Mouse (Mus musculus) lung, postnatal 10 days (tissue): ENCODE data around the gene Fer.

Experiments used
- DNase-seq: peaks from one replicate; pipeline ENCODE4 v3.0.0; 2021

Fer gene

DNA sequence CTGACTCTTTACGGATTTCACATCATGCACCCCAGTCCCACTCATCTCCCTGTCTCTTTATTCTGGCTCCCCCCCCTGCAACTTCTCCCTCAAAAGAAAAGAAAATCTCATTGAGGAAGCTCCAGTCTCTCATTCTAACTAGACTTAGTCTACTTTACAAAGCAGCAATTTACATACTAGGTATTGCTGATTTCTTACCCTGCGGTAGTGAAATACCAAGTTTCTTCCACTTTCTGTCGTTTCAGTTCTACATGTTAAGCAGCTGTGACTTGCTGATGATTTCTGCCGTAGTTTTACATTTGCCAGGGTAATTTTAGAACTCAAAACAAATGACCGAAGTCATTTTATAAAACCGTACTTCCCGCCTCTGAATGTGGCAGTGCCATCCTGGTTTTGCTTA is 8.9 kb downstream of the Fer start:
- DNase-seq: no peak

GRCm38 (mm10) chr17:63878889-63879288 is 16.0 kb downstream of the Fer start:
- no peak for DNase-seq

DNA sequence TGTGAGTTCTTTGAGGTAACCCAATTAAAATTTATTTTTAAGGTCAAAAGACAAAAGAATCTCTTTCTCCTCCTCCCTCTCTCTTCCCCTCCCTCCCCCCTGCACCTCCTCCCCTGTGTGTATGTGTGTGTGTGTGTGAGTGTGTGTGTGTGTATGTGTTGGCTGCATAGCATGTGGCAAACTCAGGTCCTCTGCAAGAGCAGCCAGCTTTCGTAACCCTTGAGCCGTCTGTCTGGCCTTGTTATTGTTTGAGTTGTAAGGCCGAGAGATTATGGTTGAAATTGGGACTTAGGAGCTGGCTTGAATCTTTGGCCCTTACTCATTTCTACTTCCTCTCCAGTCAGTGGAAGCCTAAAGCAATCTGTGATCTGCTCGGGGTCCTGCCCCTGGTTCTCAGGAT is 17.1 kb downstream of the Fer start:
- DNase-seq: no peak

GRCm38 (mm10) chr17:63886988-63887387 is 24.1 kb downstream of the Fer start:
- DNase-seq: no peak

- no peak for DNase-seq
Measured at GRCm38 (mm10) chr17:63890611-63891010, 27.7 kb downstream of the Fer start.

GRCm38 (mm10) chr17:63895829-63896228 is 33.0 kb downstream of the Fer start:
- no peak for DNase-seq

- DNase-seq: no peak
Measured at GRCm38 (mm10) chr17:63897050-63897449, 34.2 kb downstream of the Fer start.

- DNase-seq: no peak
Measured at GRCm38 (mm10) chr17:63909297-63909696, 46.4 kb downstream of the Fer start.

- peak; percentile 10 for DNase-seq
Measured at GRCm38 (mm10) chr17:63921601-63922203, 58.8 kb downstream of the Fer start.

DNA sequence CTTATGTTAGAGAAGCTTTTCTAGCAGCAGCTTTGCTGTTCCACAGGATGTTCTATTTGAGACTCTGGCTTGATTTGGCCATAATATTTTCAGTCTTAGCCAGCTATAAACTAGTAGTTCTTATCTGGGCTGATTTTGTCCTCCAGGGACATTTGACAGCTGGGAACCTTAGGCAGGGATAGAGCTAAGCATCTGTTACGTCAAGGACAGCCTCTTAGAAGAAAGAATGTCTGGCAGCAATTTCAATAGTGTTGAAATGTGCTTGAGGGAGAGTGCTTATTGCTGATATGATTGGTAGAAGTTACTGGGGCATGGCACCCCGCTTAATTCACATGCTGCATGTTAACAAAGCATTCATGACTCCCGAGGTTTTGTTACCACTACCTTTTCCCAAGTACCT is 62.7 kb downstream of the Fer start:
- DNase-seq: peak; percentile 13

DNA sequence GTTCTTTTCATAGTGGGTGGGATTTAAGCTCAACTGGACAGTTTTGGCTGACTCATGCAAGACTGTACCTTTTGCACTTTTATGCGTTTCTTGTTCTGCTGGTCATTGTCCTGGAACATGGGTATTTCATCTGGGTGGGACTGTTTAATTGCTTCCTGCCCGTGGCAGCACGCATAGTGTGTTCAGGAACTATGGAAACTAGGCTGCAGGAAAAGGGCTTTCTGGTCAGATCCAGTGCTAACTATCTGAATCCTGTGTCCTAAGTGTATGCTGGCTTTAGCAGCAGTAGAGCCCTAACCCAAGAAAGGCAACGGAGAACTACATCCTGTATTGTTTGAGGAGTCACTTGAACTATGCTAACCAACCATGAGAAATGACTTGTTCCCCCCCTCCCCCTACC is 67.8 kb downstream of the Fer start:
- DNase-seq: no peak

GRCm38 (mm10) chr17:63931556-63931955 is 68.7 kb downstream of the Fer start:
- no peak for DNase-seq

- DNase-seq: no peak
Measured at GRCm38 (mm10) chr17:63935408-63935807, 72.5 kb downstream of the Fer start.

GRCm38 (mm10) chr17:63937886-63938285 is 75.0 kb downstream of the Fer start:
- no peak for DNase-seq

DNA sequence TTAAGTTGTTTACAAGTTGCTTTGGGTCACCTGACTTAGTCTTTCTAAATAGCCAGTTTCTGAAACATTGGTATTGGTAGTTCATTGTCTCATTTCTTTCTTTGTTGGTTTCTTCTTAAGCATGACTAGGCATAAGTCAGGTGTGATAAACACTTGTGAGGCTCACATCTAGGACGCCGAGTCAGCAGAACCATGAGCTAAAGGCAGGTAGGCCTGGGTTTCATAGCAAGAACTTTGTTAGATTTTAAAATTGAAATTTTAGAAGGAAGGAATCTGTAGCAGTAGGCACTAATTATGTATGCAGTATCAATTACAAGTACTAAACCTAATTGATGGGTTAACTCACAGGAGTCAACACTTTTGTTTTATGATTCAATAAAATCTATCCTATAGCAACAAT is 83.9 kb downstream of the Fer start:
- no peak for DNase-seq

DNA sequence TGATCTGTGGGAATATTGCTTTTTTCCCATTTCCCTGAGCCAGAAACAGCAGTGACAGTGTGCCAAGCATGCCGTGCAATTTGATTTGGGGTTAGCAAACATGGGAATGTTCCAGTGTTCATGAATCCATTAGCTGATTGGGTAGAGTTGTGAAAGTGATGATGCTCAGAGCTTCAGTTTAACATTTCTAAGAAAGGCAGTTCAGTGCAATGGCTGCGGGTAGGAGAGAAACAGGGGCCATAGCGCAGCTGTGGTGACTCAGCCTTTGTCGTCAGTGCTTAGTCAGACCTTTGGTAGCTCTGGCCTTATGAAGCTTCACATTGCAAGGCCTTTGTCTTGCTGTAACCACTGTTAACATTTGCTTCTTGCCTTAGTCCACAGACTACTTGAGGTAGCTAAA is 85.9 kb downstream of the Fer start:
- no peak for DNase-seq

GRCm38 (mm10) chr17:63951436-63951835 is 88.6 kb downstream of the Fer start:
- peak; percentile 16 for DNase-seq

- DNase-seq: no peak
Measured at GRCm38 (mm10) chr17:63967091-63967490, 104.2 kb downstream of the Fer start.

DNA sequence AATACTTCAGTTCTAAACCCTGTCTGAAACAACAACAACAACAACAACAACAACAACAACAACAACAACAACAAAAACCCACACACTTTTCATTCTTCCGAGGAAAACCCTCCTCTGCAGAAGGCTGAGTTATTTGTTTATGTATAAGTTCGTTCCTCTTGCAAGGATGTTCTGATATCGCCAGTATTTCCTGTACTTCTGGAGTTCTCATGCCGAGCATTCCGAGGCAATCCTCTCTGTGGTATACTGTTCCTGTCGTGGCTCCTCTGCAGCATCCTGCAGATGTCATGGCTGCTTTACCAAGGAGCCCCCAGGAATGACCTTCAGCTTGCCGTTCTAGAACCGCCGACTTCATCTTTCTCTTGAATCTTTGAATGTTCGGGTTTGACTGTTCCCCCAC is 106.6 kb downstream of the Fer start:
- DNase-seq: no peak

DNA sequence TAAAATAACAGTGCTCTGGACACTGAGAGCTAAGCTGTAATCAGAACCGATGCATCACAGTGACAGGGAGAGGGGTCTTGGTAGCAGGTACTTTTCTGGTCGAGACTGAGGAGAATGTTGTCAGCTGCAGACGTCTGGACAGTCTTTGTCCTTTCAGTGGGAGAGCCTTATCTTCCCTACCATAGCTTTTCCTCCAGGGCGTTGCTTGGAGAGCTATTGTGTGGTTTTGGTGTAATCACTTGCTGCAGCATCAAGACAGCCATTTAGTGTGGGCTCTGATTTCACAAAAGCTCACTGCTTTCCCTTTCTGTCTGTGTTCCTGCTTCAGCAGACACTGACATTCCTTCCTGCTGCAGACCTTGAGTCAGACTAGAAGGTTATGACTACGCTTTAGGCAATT is 107.4 kb downstream of the Fer start:
- peak; percentile 24 for DNase-seq

DNA sequence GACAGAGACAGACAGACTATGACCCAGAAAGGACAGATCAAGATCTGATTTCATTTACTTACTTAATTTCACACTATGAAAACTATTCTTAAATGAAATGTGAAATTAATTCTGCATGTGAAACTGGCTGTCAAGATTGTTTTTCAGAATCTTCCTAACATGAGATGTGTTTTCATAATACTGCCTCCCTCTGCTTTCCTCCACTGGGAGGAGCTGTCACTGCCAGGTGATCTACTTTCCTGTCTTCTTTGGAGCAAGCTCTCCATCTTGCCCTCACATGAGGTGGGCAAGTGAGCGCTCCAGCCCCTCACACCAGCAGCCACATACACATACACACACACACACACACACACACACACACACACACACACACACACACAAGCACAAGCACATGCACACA is 108.1 kb downstream of the Fer start:
- DNase-seq: no peak

DNA sequence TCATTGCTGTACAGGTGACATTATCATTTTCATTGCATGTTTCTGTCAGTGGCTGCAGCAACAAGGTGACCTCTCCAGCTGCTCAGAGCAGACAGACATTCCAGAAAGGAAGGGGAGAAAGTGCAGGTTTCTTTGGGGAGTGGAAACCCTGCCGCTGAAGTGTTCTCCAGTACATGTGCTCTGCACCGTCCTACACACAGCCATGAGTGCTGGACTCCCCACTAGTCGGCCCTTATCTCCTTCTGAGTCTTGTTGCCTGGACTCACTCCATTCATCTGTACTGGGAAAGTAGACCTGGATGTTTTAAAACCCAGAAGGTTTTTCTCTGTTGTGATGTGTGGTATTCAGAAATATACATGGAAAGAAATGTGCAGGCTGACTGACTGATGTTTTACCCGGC is 109.3 kb downstream of the Fer start:
- DNase-seq: no peak

DNA sequence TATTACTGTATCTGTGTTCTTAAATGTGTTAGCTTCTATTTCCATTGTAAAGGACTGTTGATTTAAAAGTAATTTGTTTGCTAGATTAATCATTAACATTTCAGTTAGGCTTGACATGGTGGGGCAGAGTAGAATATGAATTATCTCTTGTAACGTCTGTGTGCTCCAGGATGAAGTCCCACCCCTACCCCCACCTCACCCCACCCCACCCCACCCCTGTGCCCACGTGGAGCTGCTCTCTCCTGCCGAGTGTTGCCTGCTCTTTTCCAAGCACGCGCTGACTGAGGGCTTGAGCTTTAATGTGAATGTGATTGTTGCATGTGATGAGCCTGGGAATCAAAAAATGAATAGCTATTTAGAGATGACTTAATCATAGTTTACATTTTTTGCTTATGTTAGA is 110.9 kb downstream of the Fer start:
- DNase-seq: no peak

DNA sequence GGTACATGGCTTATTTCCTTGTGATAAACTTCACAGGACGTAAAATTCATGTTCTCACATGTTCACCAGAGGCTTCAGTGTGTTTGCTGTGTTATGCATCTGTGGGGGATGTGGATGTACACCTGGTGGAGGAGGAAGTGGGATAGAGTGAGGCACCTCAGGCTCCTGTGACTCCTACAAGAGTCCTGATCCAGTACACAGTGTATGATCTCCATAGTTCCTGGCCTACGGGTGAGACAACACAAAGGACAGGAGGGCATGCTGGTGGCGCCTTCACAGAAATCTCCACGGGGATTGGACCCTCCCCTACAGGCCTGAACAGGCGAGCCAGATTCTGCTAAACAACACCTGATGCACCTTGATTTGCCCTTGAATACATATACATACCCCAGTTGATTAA is 111.4 kb downstream of the Fer start:
- DNase-seq: no peak

DNA sequence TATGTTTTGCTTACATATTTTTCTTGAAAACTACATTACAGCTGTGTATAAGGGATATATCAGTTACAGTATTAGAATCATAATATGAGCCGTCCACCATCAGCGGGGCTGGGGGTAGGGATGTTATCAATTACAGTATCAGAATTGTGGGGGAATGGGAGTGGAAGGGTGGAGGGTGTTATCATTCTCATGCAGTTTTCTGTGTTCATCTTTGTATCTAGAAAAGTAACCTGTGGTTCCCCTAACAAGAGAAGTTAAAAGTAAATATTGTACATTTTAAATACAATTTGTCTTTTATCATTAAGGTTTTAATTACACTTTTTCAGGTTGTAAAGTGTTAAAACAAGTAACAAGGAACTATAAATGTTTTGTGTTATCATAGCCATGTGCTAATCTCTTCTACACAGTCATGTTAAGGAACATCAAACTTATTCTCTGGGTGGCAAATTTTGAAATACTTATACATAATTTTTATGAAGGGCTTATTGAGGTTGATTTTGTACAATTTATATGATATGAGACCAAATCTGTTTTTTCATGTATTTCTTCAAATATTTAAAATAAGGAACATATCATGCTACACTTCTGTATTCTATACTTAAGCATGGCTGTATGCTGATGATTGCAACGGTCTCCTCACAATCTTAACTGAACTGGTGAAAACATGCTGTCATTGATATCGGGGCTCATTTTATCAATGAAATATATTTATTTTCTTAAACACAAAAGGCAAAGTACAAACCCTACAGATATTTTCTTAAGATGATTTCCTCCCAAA is 116.1 kb downstream of the Fer start:
- no peak for DNase-seq
